15 mouse cellular contexts compared by ENCODE assay signal in the genomic region with DNA sequence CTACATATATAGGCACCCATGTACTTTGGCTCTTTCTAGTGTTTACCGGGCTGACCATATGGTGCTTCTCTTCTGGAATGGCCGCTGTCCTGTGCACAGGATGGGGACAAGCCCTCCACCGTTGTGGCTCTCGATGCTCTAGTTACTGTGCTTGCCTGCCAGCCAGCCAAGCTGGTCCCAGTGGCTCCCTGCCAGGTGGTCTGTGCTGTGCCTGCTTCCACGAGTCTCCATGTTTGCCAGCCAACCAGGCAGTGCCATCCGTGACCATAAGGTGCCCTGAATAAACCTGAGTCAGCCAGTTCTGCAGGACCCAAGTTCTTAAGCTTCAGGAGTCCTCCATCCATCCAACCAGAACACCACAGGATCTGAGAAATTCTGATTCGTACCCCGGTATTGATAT. TPM values are rescaled to one million over a fixed set of nuclear protein-coding genes. Genes with fewer than 3 reads are reported as not detected.
A peak's percentile ranks its signal among the peaks of the same experiment; 100 is the strongest.
DNase-seq lines count a peak whose midpoint lies in the region.
"Had no signal": no experiment of that assay in that cellular context is flagged by ENCODE, and none has a peak within 500 bp of the region (broad histone marks: within the 10 kb centered on the region; RNA-seq: fewer than 3 reads in every experiment).

No protein-coding gene starts in this region.

- DNase-seq in layer of hippocampus, postnatal 10 days (ENCODE audit: low spot score in 2 of 2): peak; percentile 63 to 70
- no peak for DNase-seq in layer of hippocampus, postnatal 25 days (ENCODE audit: extremely low spot score in 1 of 2, low spot score in 1 of 2)
- peak; percentile 51 for DNase-seq in testis, postnatal 10 days (ENCODE audit: low spot score)
- DNase-seq in testis, postnatal 14 days (ENCODE audit: low spot score): no peak
- peak; percentile 98 for DNase-seq in cerebellum, postnatal 10 days
- DNase-seq in neural tube, embryonic 10.5 days (ENCODE audit: extremely low spot score, low spot score): no peak
- DNase-seq in frontal cortex, adult 2 months (ENCODE audit: extremely low spot score in 1 of 2, low spot score in 1 of 2): no peak
- DNase-seq: adrenal gland, adult 8-10 months; kidney, postnatal 36 days had no signal

RNA-seq across cellular contexts. Expression of gene Krtap5-4, which starts 31.8 kb away (rescaled TPM):
- total RNA-seq in layer of hippocampus, postnatal 10 days (2021): not detected
- not detected for total RNA-seq in layer of hippocampus, postnatal 25 days (2021)
- not detected in 2 replicates for polyA plus RNA-seq in frontal cortex, adult 2 months (2012; rRNA removed)
- total RNA-seq: adrenal gland, adult 8-10 months; gastrocnemius, adult 8-10 months; left cerebral cortex, postnatal 14 days had no signal
- polyA plus RNA-seq: liver, embryonic 14.5 days; macrophage; urinary bladder, adult 2 months had no signal

RNA-seq across cellular contexts. Expression of gene Krtap5-1, which starts 38.2 kb away (rescaled TPM):
- total RNA-seq in layer of hippocampus, postnatal 10 days (2021): not detected
- total RNA-seq in layer of hippocampus, postnatal 25 days (2021): not detected
- polyA plus RNA-seq in frontal cortex, adult 2 months (2012; rRNA removed): 0.21 TPM in 1 of 2 replicates, not detected in the other
- total RNA-seq: adrenal gland, adult 8-10 months; gastrocnemius, adult 8-10 months; left cerebral cortex, postnatal 14 days had no signal
- polyA plus RNA-seq: heart, embryonic 16.5 days; liver, embryonic 14.5 days; macrophage; urinary bladder, adult 2 months had no signal

RNA-seq across cellular contexts. Expression of gene Ifitm10, which starts 38.4 kb away (rescaled TPM):
- total RNA-seq in layer of hippocampus, postnatal 10 days (2021): 10 to 100 TPM; 21.0 to 24.6 TPM
- total RNA-seq in layer of hippocampus, postnatal 25 days (2021): 10 to 100 TPM; 40.7 to 41.8 TPM
- polyA plus RNA-seq in frontal cortex, adult 2 months (2012; rRNA removed): 36.7 and 45.5 TPM in 2 replicates
- polyA plus RNA-seq: macrophage had no signal

RNA-seq across cellular contexts. Expression of gene Gm49369, which starts 47.3 kb away (rescaled TPM):
- total RNA-seq in layer of hippocampus, postnatal 10 days (2021): 1 to 10 TPM in 1 of 2 experiments, not detected in 1; 6.5 TPM
- 10 to 100 TPM in 1 of 2 experiments, 1 to 10 TPM in 1; 3.2 to 10.3 TPM for total RNA-seq in layer of hippocampus, postnatal 25 days (2021)
- polyA plus RNA-seq in frontal cortex, adult 2 months (2012; rRNA removed): 0.17 and 0.40 TPM in 2 replicates
- polyA plus RNA-seq: heart, embryonic 16.5 days had no signal

RNA-seq across cellular contexts. Expression of gene Ctsd, which starts 52.7 kb away (rescaled TPM):
- 100 to 1,000 TPM; 252 to 270 TPM for total RNA-seq in layer of hippocampus, postnatal 10 days (2021)
- total RNA-seq in layer of hippocampus, postnatal 25 days (2021): 100 to 1,000 TPM; 313 to 344 TPM
- polyA plus RNA-seq in frontal cortex, adult 2 months (2012; rRNA removed): 383 and 391 TPM in 2 replicates

Comparison
In these comparisons a context has a peak if more than half of its experiments do, and no peak if none do; other contexts are left out.
1. DNase-seq: peak in layer of hippocampus, postnatal 10 days (2 of 2), testis, postnatal 10 days (single experiment) and cerebellum, postnatal 10 days (2 of 2); none in layer of hippocampus, postnatal 25 days (0 of 2), testis, postnatal 14 days (single experiment), neural tube, embryonic 10.5 days (single experiment) and frontal cortex, adult 2 months (0 of 2).